Mouse (Mus musculus) cortical plate, adult 2 months (tissue): ENCODE results near the gene Prpf4.

ENCODE experiments used
- CTCF ChIP-seq: fragments of 200-500 bp; IDR thresholded peaks from 2 replicates; pipeline ENCODE4 v1.5.1; 2011; ENCODE audit warnings: mild to moderate bottlenecking, control low read depth, low read length; ENCODE audit not compliant: insufficient read depth; ENCODE audit errors: extremely low read depth
- POLR2A ChIP-seq: fragments of 200-500 bp; IDR thresholded peaks from 2 replicates; pipeline ENCODE4 v1.6.1; 2011; ENCODE audit warnings: mild to moderate bottlenecking, low read length, control low read depth; ENCODE audit not compliant: insufficient read depth; ENCODE audit errors: extremely low read depth

DNA sequence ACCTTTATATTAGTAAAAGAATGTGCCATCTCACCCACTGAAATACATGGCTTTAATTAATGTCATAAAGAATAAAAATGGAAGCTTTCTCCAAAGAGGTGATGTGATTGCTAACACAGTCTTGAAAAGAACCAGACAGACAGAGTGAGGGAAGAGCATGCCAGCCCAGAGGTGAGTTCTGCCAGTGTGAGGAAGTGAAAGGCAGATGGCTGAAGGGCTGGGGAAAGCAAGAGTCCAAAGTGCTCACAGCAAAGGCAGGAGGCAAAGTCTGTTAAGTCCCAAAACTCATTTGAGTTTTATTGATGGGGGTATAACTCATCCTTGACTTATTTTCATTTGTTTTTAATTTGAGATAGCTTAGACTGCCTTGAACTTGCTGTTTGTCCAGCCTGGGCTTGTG lies 22.1 kb downstream of the Prpf4 start:
- no peak for TF ChIP-seq POLR2A
- TF ChIP-seq CTCF = no peak
